Mouse (Mus musculus) forebrain, embryonic 10.5 days (tissue): ENCODE measurements around the gene 4930595M18Rik. TPM values are rescaled to one million over a fixed set of nuclear protein-coding genes. Genes with fewer than 3 reads are reported as not detected.

ENCODE experiments used
- DNase-seq: peaks from one replicate; pipeline ENCODE4 v3.0.0-alpha.2; 2017; ENCODE audit warnings: low spot score; ENCODE audit errors: extremely low spot score
- H3K27ac ChIP-seq: fragments of 300-500 bp; sonication (generic); 2 replicates; pipeline ENCODE4 v1.5.1; 2016; ENCODE audit warnings: mild to moderate bottlenecking
- H3K27me3 ChIP-seq: fragments of 300-500 bp; sonication (generic); 2 replicates; pipeline ENCODE4 v1.6.1; 2016; ENCODE audit warnings: mild to moderate bottlenecking; ENCODE audit not compliant: poor library complexity, severe bottlenecking
- H3K36me3 ChIP-seq: fragments of 300-500 bp; sonication (generic); replicated peaks from 2 replicates; pipeline ENCODE4 v1.6.1; 2016; ENCODE audit warnings: mild to moderate bottlenecking, moderate library complexity
- H3K4me1 ChIP-seq: fragments of 300-500 bp; sonication (generic); 2 replicates; pipeline ENCODE4 v1.6.1; 2016
- H3K4me3 ChIP-seq: fragments of 300-500 bp; sonication (generic); 2 replicates; pipeline ENCODE4 v1.5.1; 2016; ENCODE audit warnings: mild to moderate bottlenecking, moderate library complexity
- H3K9me3 ChIP-seq: fragments of 300-500 bp; sonication (generic); 2 replicates; pipeline ENCODE4 v1.6.1; 2016; ENCODE audit warnings: mild to moderate bottlenecking, moderate library complexity
- WGBS: fragments of 180-500 bp; shearing (Covaris S2); methylation state at CpG from one replicate; pipeline ENCODE4 v1.1.7; 2016; 5-methylcytosine and 5-hydroxymethylcytosine counted together
- polyA plus RNA-seq: library from polyadenylated mRNA; unstranded; fragments of >200 nt; fragmentation: Nextera tagmentation; extraction: Ambion mirVana; gene quantifications from 2 replicates; pipeline ENCODE4 v1.2.1, GENCODE M21; 2016

The 4930595M18Rik gene
- polyA plus RNA-seq: not detected in 2 replicates

DNA sequence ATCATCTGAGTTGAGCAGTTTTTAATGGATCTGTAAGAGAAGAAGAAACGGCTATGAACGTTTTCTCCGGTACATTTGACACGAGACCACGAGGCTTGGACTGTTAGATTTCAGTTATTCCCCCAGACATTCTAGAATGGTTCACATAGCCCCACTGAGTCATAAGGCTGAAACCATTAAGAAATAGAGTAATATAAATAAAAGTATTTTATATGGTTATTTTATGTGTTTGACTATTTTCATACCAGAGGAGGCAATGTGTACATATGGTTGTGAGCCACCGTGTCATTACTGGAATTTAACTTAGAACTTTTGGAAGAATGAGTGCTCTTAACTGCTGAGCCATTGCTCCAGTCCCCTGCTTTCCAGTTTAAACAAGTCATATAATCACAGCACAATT is at the start of gene 4930595M18Rik:
Gene 4930595M18Rik (minus strand): TSS at position 101 of the 400 bp plus-strand sequence.
- Histone ChIP-seq H3K27me3 (no peaks in the 10 kb centered on the region), H3K9me3 (no peaks in the 10 kb centered on the region), H3K4me1 (no peaks in the 10 kb centered on the region), H3K27ac (no peak within 1 kb of the TSS), H3K36me3 (no peaks in the 10 kb centered on the region), H3K4me3 (no peak within 1 kb of the TSS)
- no peak for DNase-seq
- WGBS: 95% methylated on average over 6 of the region's 6 CpGs

DNA sequence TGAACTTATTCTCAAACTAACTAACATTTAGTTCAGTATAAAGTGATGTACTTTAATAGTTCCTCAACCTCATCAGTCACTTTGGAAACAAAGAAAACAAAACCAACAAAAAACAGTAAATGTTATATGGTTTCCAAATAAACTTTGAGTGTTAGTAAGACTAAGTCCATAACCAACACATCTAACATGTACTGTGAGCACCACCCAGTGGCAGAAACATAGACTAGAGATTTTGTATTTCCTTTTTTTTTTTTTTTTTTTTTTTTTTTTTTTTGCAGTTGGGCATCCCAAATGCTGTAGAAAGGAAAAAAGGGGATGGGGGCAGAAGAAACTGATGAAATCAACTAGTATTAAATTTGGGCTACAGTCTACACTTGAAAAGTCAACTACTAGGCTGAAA is 14.6 kb upstream of the 4930595M18Rik start:
- Histone ChIP-seq H3K4me1 (no peaks in the 10 kb centered on the region), H3K27ac (no peak overlapping the region), H3K9me3 (no peaks in the 10 kb centered on the region), H3K36me3 (no peaks in the 10 kb centered on the region), H3K4me3 (no peak overlapping the region), H3K27me3 (no peaks in the 10 kb centered on the region)
- DNase-seq: no peak
